Mouse (Mus musculus): Measurements from ENCODE around the gene Gm10197. TPM values are rescaled to one million over a fixed set of nuclear protein-coding genes. Genes with fewer than 3 reads are reported as not detected.
"Not testable (repeated sequence)": the region's sequence is repeated elsewhere in the genome, so short reads cannot be mapped to it uniquely, and the experiment has no call there.

Gene Gm10197
- polyA plus RNA-seq, 1 experiment, result not detected

GRCm38 (mm10) chr19:53407350-53407749 is 35.8 kb upstream of the Gm10197 start:
- TF ChIP-seq CTCF (IDR thresholded peaks at IDR 0.05; ENCODE audit: extremely low read depth, insufficient read depth, low read length), result no peak
- no peak for TF ChIP-seq POLR2A (IDR thresholded peaks at IDR 0.05; ENCODE audit: extremely low read depth, insufficient read depth, low read length)
- H3K27ac ChIP-seq (ENCODE audit: insufficient read depth, low read length), result no peak overlapping the region
- H3K4me3 ChIP-seq (ENCODE audit: insufficient read depth, low read length), result no peak overlapping the region
- 0 out of 2 replicates have a peak, but pooled peaks cover 2% of the 10 kb centered on the region for H3K4me1 ChIP-seq (ENCODE audit: control insufficient read depth, insufficient read depth, low read length)

- Histone ChIP-seq H3K4me1 (ENCODE audit: control insufficient read depth, insufficient read depth, low read length) (no peaks in the 10 kb centered on the region), H3K4me3 (ENCODE audit: insufficient read depth, low read length) (no peak overlapping the region), H3K27ac (ENCODE audit: insufficient read depth, low read length) (no peak overlapping the region)
- TF ChIP-seq POLR2A (IDR thresholded peaks at IDR 0.05; ENCODE audit: extremely low read depth, insufficient read depth, low read length), result no peak
- TF ChIP-seq CTCF (IDR thresholded peaks at IDR 0.05; ENCODE audit: extremely low read depth, insufficient read depth, low read length), result no peak
These were observed 34.2 kb upstream of the Gm10197 start for GRCm38 (mm10) chr19:53405810-53406209.

GRCm38 (mm10) chr19:53404837-53405356 is 33.3 kb upstream of the Gm10197 start:
- TF ChIP-seq POLR2A (IDR thresholded peaks at IDR 0.05; ENCODE audit: extremely low read depth, insufficient read depth, low read length), result no peak
- no peak for TF ChIP-seq CTCF (IDR thresholded peaks at IDR 0.05; ENCODE audit: extremely low read depth, insufficient read depth, low read length)
- Histone ChIP-seq H3K27ac (ENCODE audit: insufficient read depth, low read length) (no peak overlapping the region), H3K4me1 (ENCODE audit: control insufficient read depth, insufficient read depth, low read length) (no peaks in the 10 kb centered on the region), H3K4me3 (ENCODE audit: insufficient read depth, low read length) (no peak overlapping the region)

DNA sequence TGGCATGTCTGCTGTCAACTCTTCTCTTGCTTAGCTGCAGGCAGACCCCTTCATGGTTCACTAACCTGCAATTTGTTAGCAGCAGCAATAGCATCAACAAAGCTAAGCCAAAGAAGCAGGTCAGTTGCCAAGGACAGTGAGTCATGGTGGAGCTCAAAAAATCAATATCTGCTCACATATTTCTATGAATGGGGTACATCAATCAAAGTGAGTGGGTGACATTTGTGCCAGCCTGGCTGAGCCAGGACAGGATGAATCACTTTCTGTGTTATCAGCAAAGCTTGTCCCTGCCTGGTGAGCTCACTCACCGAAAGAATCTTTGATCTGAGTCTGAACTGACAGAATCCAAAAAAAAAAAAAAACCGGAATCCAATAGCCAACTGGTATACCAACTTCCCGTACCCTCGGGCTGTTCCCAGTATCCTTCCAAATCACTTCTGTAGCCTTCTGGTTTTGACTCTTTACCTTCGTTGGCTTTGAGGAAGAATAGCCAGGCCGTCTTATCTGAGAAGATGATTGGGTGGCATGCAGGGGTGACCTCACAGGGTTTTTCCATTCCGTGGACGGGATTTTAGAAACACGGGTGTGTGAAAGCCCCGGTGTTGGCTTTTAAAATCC is 32.8 kb upstream of the Gm10197 start:
- no peaks in the 10 kb centered on the region for H3K4me1 ChIP-seq (ENCODE audit: control insufficient read depth, insufficient read depth, low read length)
- no peak overlapping the region for H3K4me3 ChIP-seq (ENCODE audit: insufficient read depth, low read length)
- no peak overlapping the region for H3K27ac ChIP-seq (ENCODE audit: insufficient read depth, low read length)
- TF ChIP-seq POLR2A (IDR thresholded peaks at IDR 0.05; ENCODE audit: extremely low read depth, insufficient read depth, low read length), result no peak
- TF ChIP-seq CTCF (IDR thresholded peaks at IDR 0.05; ENCODE audit: extremely low read depth, insufficient read depth, low read length), result no peak

DNA sequence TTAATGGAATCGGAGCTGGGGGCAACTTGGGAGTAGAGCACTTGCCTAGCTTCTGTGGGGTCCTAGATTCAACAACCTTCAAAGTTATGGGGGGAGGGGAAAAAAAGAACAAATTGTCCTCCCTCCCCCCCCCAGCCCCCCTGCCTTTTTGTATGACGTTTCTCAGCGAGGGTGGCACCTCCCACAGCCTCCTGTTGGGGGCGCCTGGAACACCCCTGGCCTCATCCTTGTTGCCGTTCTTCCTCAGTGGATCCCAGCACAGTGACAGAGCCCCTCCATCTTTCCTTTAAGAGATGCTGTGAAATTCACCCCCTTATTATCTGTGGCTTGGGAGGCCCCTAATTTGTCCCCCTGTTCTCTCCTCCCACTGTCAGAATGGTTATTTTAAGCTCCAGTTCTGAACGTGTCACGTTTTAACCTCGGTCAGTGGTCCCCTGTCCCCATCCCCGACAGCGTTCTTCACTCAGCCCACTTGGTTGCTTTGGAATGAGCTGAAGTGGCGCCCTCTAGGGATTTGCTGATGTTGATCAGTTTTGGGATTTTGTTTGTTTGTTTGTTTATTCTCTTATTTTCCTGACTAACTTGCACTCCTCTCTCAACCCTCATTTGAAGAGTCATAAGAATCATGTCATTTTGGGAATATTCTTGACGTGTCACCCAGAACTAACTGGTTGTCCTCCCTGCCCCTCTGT is 31.3 kb upstream of the Gm10197 start:
- TF ChIP-seq CTCF (IDR thresholded peaks at IDR 0.05; ENCODE audit: extremely low read depth, insufficient read depth, low read length) (0 out of 2 replicates have a peak, but pooled peaks have one; percentile 7), POLR2A (IDR thresholded peaks at IDR 0.05; ENCODE audit: extremely low read depth, insufficient read depth, low read length) (no peak)
- no peak overlapping the region for H3K4me3 ChIP-seq (ENCODE audit: insufficient read depth, low read length)
- no peaks in the 10 kb centered on the region for H3K4me1 ChIP-seq (ENCODE audit: control insufficient read depth, insufficient read depth, low read length)
- no peak overlapping the region for H3K27ac ChIP-seq (ENCODE audit: insufficient read depth, low read length)

- Histone ChIP-seq H3K4me3 (ENCODE audit: insufficient read depth, low read length) (no peak overlapping the region), H3K4me1 (ENCODE audit: control insufficient read depth, insufficient read depth, low read length) (no peaks in the 10 kb centered on the region)
- no peak for TF ChIP-seq CTCF (IDR thresholded peaks at IDR 0.05; ENCODE audit: extremely low read depth, insufficient read depth, low read length)
- no peak for TF ChIP-seq POLR2A (IDR thresholded peaks at IDR 0.05; ENCODE audit: extremely low read depth, insufficient read depth, low read length)
These were observed 29.0 kb upstream of the Gm10197 start for GRCm38 (mm10) chr19:53400332-53401110.

DNA sequence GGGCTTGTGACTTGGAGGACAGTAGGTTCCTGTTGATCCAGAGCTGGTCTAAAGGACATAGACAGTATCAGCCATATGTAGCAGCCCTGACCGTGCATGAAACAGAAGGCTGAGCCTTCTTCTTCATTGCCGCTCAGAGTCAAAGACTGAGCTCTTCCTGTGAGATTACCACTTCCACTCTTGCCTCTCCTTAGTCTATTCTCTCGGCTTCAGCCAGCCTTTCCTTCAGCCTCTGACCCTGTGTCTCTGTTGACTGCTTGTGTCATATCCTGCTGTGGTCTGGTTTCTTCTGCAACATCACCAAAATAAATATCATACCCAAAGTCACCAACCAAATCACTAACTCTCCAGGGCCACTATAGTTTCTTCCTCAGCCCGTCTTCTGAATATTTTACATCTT is 27.6 kb upstream of the Gm10197 start:
- Histone ChIP-seq H3K4me1 (ENCODE audit: control insufficient read depth, insufficient read depth, low read length) (no peaks in the 10 kb centered on the region), H3K4me3 (ENCODE audit: insufficient read depth, low read length) (no peak overlapping the region), H3K27ac (ENCODE audit: insufficient read depth, low read length) (no peak overlapping the region)
- TF ChIP-seq CTCF (IDR thresholded peaks at IDR 0.05; ENCODE audit: extremely low read depth, insufficient read depth, low read length) (no peak), POLR2A (IDR thresholded peaks at IDR 0.05; ENCODE audit: extremely low read depth, insufficient read depth, low read length) (no peak)

More at GRCm38 (mm10) chr19:53400332-53401110, 29.0 kb upstream of the Gm10197 start:
- no peak overlapping the region for H3K27ac ChIP-seq (ENCODE audit: insufficient read depth, low read length)

GRCm38 (mm10) chr19:53397451-53398233 is 26.1 kb upstream of the Gm10197 start:
- TF ChIP-seq POLR2A (IDR thresholded peaks at IDR 0.05; ENCODE audit: extremely low read depth, insufficient read depth, low read length) (no peak), CTCF (IDR thresholded peaks at IDR 0.05; ENCODE audit: extremely low read depth, insufficient read depth, low read length) (no peak)
- H3K4me1 ChIP-seq (ENCODE audit: control insufficient read depth, insufficient read depth, low read length), result no peaks in the 10 kb centered on the region
- H3K4me3 ChIP-seq (ENCODE audit: insufficient read depth, low read length), result no peak overlapping the region
- H3K27ac ChIP-seq (ENCODE audit: insufficient read depth, low read length), result no peak overlapping the region

- H3K27ac ChIP-seq (ENCODE audit: insufficient read depth, low read length); H3K4me1 ChIP-seq (ENCODE audit: control insufficient read depth, insufficient read depth, low read length); H3K4me3 ChIP-seq (ENCODE audit: insufficient read depth, low read length): not testable (repeated sequence)
These were observed 24.2 kb upstream of the Gm10197 start for GRCm38 (mm10) chr19:53395805-53396204.

DNA sequence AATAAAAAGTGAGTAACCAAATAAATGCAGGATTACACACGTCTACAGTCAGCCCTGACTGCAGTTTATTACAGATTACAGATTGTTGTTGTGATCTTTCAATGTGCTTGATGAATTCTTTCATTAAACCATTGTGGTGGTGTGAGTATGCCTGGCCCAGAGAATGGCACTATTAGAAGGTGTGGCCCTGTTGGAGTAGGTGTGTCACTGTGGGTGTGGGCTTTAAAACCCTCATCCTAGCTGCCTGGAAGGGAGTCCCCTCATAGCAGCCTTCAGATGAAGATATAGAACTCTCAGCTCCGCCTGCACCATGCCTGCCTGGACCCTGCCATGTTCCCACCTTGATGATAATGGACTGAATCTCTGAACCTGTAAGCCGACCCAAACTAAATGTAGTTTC is 23.4 kb upstream of the Gm10197 start:
- H3K4me3 ChIP-seq (ENCODE audit: insufficient read depth, low read length); H3K27ac ChIP-seq (ENCODE audit: insufficient read depth, low read length); H3K4me1 ChIP-seq (ENCODE audit: control insufficient read depth, insufficient read depth, low read length): not testable (repeated sequence)
